Mouse (Mus musculus) layer of hippocampus, postnatal 14 days (tissue): ENCODE results near the gene Megf11. TPM values are rescaled to one million over a fixed set of nuclear protein-coding genes. Genes with fewer than 3 reads are reported as not detected.
A peak's percentile ranks its signal among the peaks of the same experiment; 100 is the strongest.
"Not testable (repeated sequence)": the region's sequence is repeated elsewhere in the genome, so short reads cannot be mapped to it uniquely, and the experiment has no call there.

Experiments
- DNase-seq, 2 experiments: peaks; one replicate each; pipeline ENCODE4 v3.0.0; 2021 to 2022; ENCODE audit warnings: low spot score in 2 of 2, mixed read lengths in 1 of 2
- total RNA-seq, 2 experiments: library from RNA; stranded (reverse); gene quantifications; 2 replicates each; pipeline ENCODE4 v1.2.3; 2021

Megf11 gene
- total RNA-seq, 2 experiments from 2014 or later = 16.1 to 16.3 TPM

- DNase-seq = peak; percentile 23 to 54
Measured at GRCm38 (mm10) chr9:64639664-64640063, 254.2 kb downstream of the Megf11 start.

- DNase-seq = no peak
Measured at GRCm38 (mm10) chr9:64644129-64644528, 258.7 kb downstream of the Megf11 start.

- DNase-seq = no peak
Measured at GRCm38 (mm10) chr9:64645462-64645861, 260.0 kb downstream of the Megf11 start.

- DNase-seq = no peak
Measured at GRCm38 (mm10) chr9:64649393-64649792, 264.0 kb downstream of the Megf11 start.

GRCm38 (mm10) chr9:64649892-64650291 lies 264.5 kb downstream of the Megf11 start:
- DNase-seq = no peak

- no peak for DNase-seq
Measured at GRCm38 (mm10) chr9:64651181-64651580, 265.8 kb downstream of the Megf11 start.

- no peak for DNase-seq
Measured at GRCm38 (mm10) chr9:64651689-64652088, 266.3 kb downstream of the Megf11 start.

GRCm38 (mm10) chr9:64652138-64652537 lies 266.7 kb downstream of the Megf11 start:
- DNase-seq = no peak

GRCm38 (mm10) chr9:64652841-64653361 lies 267.5 kb downstream of the Megf11 start:
- DNase-seq = no peak

- DNase-seq = no peak
Measured at GRCm38 (mm10) chr9:64654723-64655122, 269.3 kb downstream of the Megf11 start.

- DNase-seq = no peak
Measured at GRCm38 (mm10) chr9:64656613-64657012, 271.2 kb downstream of the Megf11 start.

GRCm38 (mm10) chr9:64660222-64660621 lies 274.8 kb downstream of the Megf11 start:
- no peak for DNase-seq

GRCm38 (mm10) chr9:64664612-64665011 lies 279.2 kb downstream of the Megf11 start:
- no peak for DNase-seq

- no peak for DNase-seq
Measured at GRCm38 (mm10) chr9:64666549-64666948, 281.1 kb downstream of the Megf11 start.

- no peak for DNase-seq
Measured at GRCm38 (mm10) chr9:64667513-64667912, 282.1 kb downstream of the Megf11 start.

GRCm38 (mm10) chr9:64668001-64668400 lies 282.6 kb downstream of the Megf11 start:
- no peak for DNase-seq

GRCm38 (mm10) chr9:64671341-64672319 lies 286.2 kb downstream of the Megf11 start:
- DNase-seq = not testable (repeated sequence)

GRCm38 (mm10) chr9:64687122-64688014 lies 301.9 kb downstream of the Megf11 start:
- no peak for DNase-seq

GRCm38 (mm10) chr9:64688015-64688394 lies 302.6 kb downstream of the Megf11 start:
- no peak for DNase-seq

GRCm38 (mm10) chr9:64690771-64691170 lies 305.3 kb downstream of the Megf11 start:
- DNase-seq = no peak

- DNase-seq = peak; percentile 41 to 58
Measured at GRCm38 (mm10) chr9:64691176-64691575, 305.8 kb downstream of the Megf11 start.
